Mouse (Mus musculus) cerebellum, adult 9-11 months (tissue): ENCODE measurements at regions not wholly inside any gene's neighbourhood (a gene's known extent, or its start where the extent isn't known, plus 50 kb on each side); places are given as distances from the start of the nearest gene placed in this dataset.
"Not testable (repeated sequence)": the region's sequence is repeated elsewhere in the genome, so short reads cannot be mapped to it uniquely, and the experiment has no call there.

Source experiments
- DNase-seq: peaks from one replicate; pipeline ENCODE4 v3.0.0; 2022

DNA sequence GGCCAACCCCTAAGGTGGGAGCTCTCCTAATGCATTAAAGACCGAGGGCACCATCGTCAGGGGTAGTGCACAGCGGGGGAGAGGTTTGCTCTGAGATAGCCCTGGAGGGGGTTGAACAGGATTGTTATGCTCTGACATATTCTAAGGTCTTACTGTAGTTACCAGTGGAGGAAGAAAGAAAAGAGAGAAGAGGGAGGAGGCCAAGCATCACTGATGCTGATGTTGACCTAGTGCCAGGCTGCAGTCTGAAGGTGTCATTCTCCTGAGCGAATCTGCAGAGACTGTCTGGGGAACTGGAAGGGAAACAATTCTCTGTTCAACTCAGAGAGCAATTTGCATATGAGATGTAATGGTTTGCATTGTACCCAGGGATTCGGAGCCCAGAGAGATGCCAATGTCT is 139.4 kb upstream of the Zfp637 start:
- no peak for DNase-seq

DNA sequence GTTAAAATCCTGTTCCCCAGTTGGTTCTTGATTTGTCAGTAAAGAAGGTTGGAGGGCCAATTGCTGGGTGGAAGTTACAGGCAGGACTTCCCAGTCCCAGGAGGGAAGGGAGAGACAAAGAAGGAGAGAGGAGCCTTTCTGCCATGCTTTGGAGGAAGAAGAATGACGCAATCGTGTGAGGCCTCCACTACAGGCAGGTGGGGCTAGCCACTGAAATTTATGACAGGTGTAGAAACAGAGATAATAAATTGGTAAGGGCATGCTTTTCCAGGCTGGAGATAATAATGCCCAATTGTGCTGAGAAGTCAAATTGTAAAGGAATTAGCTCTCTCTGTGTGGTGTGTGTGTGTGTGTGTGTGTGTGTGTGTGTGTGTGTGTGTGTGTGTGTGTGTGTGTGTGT is 135.0 kb upstream of the Zfp637 start:
- DNase-seq, result no peak

DNA sequence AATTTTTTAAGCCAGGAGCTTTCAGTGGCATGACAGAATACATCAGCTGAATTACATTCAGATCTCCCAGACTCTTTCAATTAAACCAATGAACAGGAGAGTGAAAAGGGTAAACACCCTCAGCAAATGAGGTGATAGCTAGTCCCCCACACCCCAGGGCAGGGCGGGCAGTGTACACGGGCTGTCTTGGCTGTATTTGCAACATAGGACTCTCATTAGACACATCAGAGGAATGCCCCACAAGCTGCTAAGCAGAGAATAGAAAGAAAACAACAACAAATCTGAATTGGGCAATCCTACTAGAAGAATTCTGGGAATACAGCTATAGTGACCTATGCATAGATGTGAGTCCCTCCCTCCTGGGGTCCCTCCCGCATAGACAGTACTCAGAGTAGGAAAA is 131.8 kb upstream of the Zfp637 start:
- no peak for DNase-seq

DNA sequence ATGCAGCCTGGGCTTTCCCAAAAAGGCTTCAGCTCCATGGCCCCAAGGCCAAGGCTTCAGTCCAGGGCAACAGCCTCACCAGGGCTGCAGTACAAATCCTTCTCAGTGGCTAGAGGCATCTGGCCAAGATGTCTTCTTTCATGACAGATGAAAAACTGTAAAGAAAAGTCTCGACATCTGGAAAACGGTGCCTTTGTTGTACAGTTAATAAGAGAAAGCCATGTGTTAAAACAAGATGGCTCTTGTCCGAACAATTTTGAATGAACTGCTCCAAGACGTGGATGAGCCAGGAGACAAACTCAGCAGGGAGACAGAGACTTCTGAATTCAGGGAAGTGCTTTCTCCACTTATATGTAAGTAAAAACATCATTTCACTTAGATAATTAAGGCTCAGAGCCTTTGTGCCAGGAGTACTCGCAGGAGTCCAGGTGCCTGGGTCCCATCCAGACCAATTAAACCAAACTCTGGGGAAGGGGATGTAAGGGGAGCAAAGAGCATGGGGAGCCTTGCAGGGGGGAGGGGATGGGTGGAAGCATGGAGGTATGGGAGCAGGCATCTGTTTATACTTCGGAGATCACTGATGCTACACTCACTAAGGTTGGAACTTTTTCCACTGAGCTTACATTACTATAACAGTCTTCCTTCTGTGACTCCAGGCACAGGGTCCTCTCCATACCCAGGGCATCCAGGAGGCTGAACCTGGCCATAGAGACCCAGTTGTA is 125.8 kb upstream of the Zfp637 start:
- DNase-seq, result no peak

DNA sequence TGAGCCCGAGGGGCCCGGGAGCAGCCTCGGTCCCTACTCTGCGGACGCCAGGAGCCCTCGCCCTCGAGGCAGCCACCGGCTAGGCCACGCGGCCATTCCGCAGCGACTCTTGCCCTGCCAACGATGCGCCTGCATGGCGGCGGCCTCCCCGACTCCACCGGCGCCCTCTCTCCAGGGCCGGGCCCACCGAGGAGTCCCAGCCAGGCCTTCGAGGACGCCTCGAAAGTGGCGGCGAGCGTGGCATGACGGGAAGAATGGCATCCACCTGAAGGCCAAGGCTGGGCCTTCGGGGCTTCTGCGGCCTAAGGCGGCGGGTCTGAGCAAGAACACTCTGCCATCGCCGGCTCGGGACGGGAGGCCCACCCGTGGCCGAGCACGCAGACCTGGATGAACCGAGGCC is 124.6 kb upstream of the Zfp637 start:
- not testable (repeated sequence) for DNase-seq

DNA sequence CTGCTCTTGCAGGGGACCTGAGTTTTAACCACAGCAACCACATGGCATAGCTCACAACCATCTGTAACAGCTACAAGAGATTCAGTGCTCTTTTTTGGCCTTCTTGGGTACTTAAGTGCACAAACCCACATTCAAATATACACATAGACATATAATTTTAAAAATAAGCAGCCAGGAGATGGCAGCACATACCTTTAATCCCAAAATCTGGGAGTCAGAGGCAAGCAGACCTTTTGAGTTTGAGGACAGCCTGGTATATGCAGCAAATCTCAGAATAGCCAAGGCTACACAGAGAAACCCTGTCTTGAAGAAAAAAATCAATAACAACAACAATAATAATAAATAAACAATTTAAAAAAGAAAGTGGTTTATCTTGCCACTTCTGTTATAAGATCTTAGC is 88.6 kb upstream of the Zfp637 start:
- DNase-seq, result not testable (repeated sequence)

DNA sequence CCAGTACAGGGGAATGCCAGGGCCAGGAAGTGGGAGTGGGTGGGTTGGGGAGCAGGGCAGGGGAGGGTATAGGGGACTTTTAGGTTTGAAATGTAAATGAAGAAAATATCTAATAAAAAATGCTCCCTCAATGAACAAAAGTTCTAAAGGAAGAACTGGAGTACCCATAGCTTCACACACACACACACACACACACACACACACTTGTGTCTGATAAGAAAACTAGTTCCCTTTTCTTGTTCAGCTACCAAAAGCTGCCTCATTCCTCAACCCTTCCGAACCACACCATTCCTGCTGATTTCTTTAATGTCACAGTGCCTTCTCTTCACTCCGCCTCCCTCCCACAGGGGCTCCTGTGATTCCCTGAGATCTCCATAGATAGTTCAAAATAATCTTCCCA is 85.3 kb upstream of the Zfp637 start:
- DNase-seq, result not testable (repeated sequence)

DNA sequence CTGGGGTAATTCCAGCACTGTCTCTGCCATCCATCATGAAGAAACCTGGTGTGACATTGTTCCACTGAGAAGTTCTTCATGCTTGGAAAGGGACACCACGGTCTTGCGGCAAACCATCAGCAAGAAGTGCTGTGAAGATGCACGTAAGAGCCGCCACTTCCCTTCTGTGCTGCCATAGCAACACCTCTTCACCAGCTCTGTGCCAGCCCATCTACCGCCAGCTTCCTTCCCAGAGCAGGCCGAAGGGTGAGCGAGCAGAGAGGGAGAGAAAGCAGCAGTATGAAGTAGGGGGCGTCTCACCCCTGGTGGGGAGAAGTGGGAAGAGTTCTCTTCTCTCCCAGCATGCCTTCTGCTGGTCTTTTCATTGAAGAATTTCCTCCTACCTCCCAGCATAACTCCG is 84.8 kb upstream of the Zfp637 start:
- DNase-seq, result no peak

DNA sequence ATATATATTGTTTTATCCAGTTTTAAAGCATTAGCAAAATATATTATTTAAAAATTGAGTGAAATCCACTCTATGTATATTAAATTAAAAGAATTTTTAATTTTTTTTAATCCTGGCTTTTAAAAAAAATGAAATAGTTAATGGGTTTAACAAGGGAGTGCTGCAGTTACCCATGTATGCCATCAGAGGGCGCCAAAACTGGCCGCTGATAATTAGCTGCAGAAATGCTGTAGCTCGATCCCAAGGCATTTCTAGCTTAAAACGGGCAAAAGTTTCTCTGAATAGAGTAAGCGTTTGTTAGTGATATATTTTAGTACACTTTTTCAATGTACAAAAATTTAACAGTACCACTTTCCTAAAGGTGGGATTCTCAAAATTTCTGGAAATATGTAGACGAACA is 82.5 kb upstream of the Zfp637 start:
- DNase-seq, result not testable (repeated sequence)

DNA sequence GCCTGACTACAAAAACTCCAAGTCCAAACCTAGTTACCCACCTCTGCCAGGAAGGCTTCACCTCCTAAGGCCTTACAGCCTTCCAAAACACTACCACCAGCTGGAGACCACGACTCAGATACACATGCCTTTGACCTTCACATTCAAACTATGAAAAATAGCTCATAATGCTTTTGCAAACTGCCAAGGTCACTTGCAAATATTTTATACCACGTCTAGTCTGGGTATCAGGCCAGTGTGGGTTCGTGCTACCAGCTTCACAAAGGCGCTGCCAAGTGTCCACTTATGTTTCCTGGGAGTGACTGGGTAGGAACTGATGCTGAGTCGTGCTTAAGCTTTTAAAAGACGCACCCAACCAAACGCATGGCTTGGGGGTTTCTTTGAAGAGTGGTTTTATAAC is 69.5 kb upstream of the Zfp637 start:
- DNase-seq, result no peak

DNA sequence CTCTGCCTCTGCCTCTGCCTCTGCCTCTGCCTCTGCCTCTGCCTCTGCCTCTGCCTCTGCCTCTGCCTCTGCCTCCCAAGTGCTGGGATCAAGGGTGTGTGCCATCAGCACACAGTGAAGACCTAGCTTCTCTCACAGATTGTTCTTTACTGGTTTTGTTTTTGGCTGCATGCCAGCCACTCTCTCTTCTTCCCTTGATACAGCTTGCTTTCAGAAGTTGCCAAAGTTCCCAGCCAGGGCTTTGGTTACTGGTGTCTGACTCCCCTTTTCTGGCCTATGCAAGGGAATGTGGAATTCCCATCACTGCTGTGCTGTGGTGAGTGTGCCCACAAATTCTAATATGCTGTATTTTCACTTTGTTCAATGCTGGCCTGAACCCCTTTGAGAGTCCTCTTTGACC is 68.6 kb upstream of the Zfp637 start:
- DNase-seq, result no peak

DNA sequence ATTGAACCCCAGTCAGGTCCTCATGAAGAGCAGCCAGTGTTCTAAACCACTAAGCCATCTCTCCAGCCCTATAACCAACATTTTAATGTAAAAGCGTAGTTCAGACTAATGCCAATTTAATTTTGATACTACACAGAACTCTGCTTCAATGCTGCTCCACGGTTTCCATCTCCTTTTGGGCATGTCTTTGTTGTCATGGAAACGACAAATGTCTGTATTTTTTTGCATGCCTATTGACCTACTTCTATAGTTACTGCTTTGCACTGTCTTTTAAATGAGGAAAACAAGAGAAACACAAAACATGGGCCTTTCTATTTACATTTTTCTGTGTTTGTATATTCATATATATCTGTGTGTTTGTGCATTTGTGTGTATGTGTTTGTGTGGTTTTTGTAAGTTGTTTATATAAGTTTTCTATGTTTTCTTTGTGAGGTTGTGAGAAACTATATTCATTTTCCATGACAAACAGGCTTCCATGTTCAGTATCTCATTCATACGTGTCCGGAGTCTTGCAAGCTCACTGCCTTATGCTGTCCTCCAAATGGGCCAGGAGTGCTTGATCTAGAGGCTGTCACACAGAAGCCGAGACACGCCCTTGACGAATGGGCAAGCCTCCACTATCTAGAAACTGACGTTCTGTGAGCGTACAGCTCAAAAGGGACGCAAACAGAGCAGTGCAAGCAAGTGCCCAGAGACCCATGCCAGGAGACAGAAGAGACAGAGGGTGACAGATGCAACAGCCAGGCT is 65.5 kb upstream of the Zfp637 start:
- DNase-seq, result no peak

DNA sequence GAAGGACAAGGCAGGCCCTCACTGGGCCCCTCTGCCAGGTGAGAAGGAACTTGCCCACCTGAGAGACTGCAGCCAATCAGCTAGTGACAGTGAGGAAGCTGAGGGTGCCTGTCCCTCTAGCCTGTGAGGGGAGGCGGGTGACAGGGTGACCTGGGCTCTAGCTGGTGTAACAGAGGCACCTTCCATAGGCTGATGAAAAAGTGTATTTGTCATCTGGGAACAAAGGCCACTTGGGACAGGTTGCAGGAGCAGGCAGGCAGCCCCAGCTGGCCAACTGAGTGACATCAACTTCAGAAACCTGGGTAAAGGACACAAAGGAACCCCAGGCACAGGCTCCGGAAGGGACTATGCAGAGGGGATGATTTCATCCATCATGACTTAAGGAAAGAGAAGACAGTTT is 63.0 kb upstream of the Zfp637 start:
- no peak for DNase-seq

DNA sequence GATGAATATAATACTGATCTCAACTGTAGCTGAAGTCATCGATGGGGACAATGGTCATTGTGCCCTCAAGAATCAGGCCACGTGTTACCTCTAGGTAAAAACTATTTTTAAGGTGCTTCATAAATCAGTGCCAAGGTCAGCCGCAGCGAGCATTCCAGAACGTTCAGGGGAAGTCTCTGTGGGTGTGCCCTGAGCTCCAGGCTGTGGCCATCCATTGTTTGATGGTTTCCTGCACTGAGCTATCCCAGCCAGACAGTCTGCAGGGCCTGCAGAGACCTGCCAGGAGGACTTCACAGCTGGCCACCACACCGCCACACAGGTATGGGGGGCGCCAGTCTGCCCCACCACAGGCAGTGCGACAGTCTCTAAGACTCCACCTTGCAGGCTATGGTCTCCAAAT is 62.5 kb upstream of the Zfp637 start:
- no peak for DNase-seq

DNA sequence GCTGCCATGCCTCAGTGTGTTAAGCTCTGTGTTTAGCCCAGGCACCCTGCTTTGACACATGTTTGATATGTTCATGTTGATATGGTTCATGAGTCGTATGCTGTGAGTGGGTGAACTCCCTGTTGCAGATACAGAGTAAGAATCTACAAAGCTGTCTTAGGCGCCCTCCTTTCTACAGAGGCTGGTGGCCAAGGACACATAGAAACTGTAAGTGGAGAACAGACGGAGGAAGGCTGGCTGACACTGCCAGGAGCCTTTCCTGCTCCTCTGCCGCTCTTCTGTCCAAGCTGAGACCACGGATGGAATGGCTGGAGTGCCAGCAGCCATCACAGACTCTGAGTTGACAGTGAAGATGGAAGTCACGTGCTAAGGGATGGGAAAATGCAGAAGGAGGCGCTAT is 62.0 kb upstream of the Zfp637 start:
- no peak for DNase-seq

DNA sequence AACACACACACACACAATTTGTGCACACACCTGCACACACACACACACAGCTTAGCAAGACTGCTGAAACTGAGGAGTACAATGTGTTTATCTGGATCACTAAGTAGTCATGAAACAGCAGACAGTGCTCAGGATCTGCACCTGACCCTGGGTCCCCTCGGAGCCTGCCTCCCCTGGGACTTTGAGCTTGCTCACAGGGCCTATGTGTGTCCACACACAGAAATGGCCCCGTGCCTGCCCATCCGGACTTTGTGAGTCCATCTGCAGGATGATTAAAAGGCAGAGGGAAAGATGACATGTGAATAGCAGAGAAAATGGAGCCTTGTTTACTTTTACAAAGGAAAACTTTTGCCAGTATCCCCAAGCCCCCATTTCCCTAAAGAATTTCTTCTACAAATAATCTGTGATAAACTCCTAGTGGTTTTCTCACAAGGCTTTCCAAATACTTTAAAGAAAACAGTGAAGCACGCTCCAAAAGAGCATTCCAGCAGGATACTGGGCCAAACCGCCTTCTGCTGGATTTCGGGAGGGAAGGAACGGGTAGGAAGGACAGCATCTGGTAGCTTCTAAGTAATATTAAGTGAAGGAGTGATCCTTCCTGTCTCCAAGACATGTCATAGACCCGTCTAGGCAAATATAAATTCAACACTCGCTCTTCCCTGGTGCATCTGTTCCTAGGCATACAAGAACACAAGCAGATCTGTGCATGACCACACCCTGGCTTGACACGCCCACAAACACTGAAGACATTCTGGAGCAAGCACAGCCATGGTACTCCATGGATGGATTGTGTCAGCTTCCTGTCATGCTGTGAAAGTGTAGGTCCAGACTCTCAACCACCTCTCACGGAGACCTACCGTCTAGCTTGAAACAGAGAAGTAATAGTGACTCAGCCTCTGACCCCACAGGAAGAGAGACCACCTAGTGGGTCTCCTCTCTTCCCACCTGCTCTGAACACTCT is 52.1 kb upstream of the Zfp637 start:
- DNase-seq, result no peak

DNA sequence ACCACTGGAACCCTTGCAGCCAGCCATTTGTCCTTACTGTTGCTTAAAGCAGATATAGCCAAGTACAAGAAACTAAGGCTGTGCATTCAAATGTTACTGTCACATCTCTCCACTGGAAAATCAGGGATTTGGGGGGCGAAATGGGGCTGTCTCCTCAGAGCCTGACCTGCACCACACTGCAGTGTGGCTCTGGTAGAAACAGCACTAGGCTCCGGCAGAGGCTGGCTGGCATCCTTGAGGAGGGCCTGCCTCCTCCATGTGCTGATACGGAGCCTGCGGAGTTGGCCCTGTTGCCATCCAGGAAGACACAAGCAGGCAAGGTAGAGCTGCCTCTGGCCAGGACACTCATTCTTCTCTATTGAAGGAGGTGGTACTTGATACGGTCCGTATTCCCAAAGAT is 50.4 kb upstream of the Zfp637 start:
- DNase-seq, result no peak
